ENCODE assay signal across 8 mouse cellular contexts in genomic region chr1:141961743-141962142, GRCm38 (mm10).
A peak's percentile ranks its signal among the peaks of the same experiment; 100 is the strongest.
DNase-seq lines count a peak whose midpoint lies in the region; ATAC-seq and TF ChIP-seq lines count a peak whose summit lies in the region.

No protein-coding gene starts in this region.

- in situ Hi-C loops in Patski (cut with MboI; ENCODE audit: low pct_unique_long_range_greater_than_20kb) = loop anchor here (5.0 to 10.0 kb wide), 2 partner anchors 781 to 1683 kb away; partner anchors contain the start of gene B3galt2

- H3K27me3 ChIP-seq in midbrain, embryonic 14.5 days (ENCODE audit: control insufficient read depth, insufficient read depth, low read length) = no peaks in the 10 kb centered on the region
- no peaks in the 10 kb centered on the region for H3K27me3 ChIP-seq in midbrain, embryonic 13.5 days
- H3K27me3 ChIP-seq in Patski = no peaks in the 10 kb centered on the region
- no peaks in the 10 kb centered on the region for H3K27me3 ChIP-seq in forebrain, embryonic 13.5 days

- intact Hi-C loops in heart, postnatal 14 days (cut with DNase I) = no loop called here

- no peak overlapping the region for H3K4me2 ChIP-seq in midbrain, embryonic 14.5 days (ENCODE audit: low read length)
- no peak overlapping the region for H3K4me2 ChIP-seq in midbrain, embryonic 13.5 days (replicated peaks)
- H3K4me2 ChIP-seq in forebrain, embryonic 13.5 days = no peak overlapping the region

- WGBS in midbrain, embryonic 14.5 days = under 1% methylated on average over 2 of the region's 2 CpGs
- WGBS in midbrain, embryonic 13.5 days = 1% methylated on average over 2 of the region's 2 CpGs
- 0% methylated on average over 2 of the region's 2 CpGs for WGBS in forebrain, embryonic 13.5 days

- POLR2A ChIA-PET in Patski (lab: Charles Lee) = no interaction called here

- H3K27ac ChIP-seq in midbrain, embryonic 14.5 days (replicated peaks; ENCODE audit: low read depth, low read length) = no peak overlapping the region
- H3K27ac ChIP-seq in midbrain, embryonic 13.5 days = no peak overlapping the region
- no peak overlapping the region for H3K27ac ChIP-seq in forebrain, embryonic 13.5 days

- no peak overlapping the region for H3K9ac ChIP-seq in midbrain, embryonic 14.5 days (replicated peaks; ENCODE audit: low read length)
- H3K9ac ChIP-seq in midbrain, embryonic 13.5 days (replicated peaks) = no peak overlapping the region
- H3K9ac ChIP-seq in forebrain, embryonic 13.5 days = no peak overlapping the region

- CTCF ChIA-PET in Patski (lab: Charles Lee) = no interaction called here

- no peaks in the 10 kb centered on the region for H3K9me3 ChIP-seq in midbrain, embryonic 14.5 days (ENCODE audit: control insufficient read depth, low read length)
- no peaks in the 10 kb centered on the region for H3K9me3 ChIP-seq in midbrain, embryonic 13.5 days
- no peaks in the 10 kb centered on the region for H3K9me3 ChIP-seq in forebrain, embryonic 13.5 days (replicated peaks)

- no peak for ATAC-seq in midbrain, embryonic 14.5 days (ENCODE audit: low FRiP score, low TSS enrichment)
- ATAC-seq in midbrain, embryonic 13.5 days = no peak
- no peak for ATAC-seq in Patski
- peak; percentile 44; the same call in 1 of the 2 replicates for ATAC-seq in granulocyte monocyte progenitor cell, adult 5-6 weeks (replicated peaks; ENCODE audit: poor library complexity, severe bottlenecking)
- no peak for ATAC-seq in activated CD4-positive, CD25-positive, alpha-beta regulatory T cell, adult 4 months
- ATAC-seq in forebrain, embryonic 13.5 days = no peak

- no peaks in the 10 kb centered on the region for H3K4me1 ChIP-seq in midbrain, embryonic 14.5 days (ENCODE audit: control insufficient read depth, insufficient read depth, low read length)
- H3K4me1 ChIP-seq in midbrain, embryonic 13.5 days (replicated peaks) = no peaks in the 10 kb centered on the region
- no peaks in the 10 kb centered on the region for H3K4me1 ChIP-seq in forebrain, embryonic 13.5 days

- H3K36me3 ChIP-seq in midbrain, embryonic 14.5 days (ENCODE audit: control insufficient read depth, insufficient read depth, low read length) = no peaks in the 10 kb centered on the region
- H3K36me3 ChIP-seq in midbrain, embryonic 13.5 days = no peaks in the 10 kb centered on the region
- H3K36me3 ChIP-seq in forebrain, embryonic 13.5 days (ENCODE audit: poor library complexity, severe bottlenecking) = no peaks in the 10 kb centered on the region

- no peak overlapping the region for H3K4me3 ChIP-seq in midbrain, embryonic 14.5 days (replicated peaks; ENCODE audit: low read depth, low read length)
- H3K4me3 ChIP-seq in midbrain, embryonic 13.5 days (replicated peaks) = no peak overlapping the region
- H3K4me3 ChIP-seq in forebrain, embryonic 13.5 days = no peak overlapping the region

- TF ChIP-seq CTCF in Patski (IDR thresholded peaks at IDR 0.05) = peak; percentile 55

- peak; percentile 2 to 24 for DNase-seq in heart, postnatal 14 days
- no peak for DNase-seq in heart, adult 8-10 months (ENCODE audit: low spot score)
- DNase-seq in midbrain, embryonic 14.5 days = peak; percentile 58
- no peak for DNase-seq in Patski (ENCODE audit: low read depth, low spot score)

Comparison
In these comparisons a context has a peak if more than half of its experiments do, and no peak if none do; other contexts are left out.
1. DNase-seq: peak in heart, postnatal 14 days (2 of 2) and midbrain, embryonic 14.5 days (single experiment); none in heart, adult 8-10 months (single experiment) and Patski (single experiment).